Mouse (Mus musculus) bone marrow macrophage, adult 2 months (primary cell): Measurements from ENCODE around the gene Selplg. TPM values are rescaled to one million over a fixed set of nuclear protein-coding genes. Genes with fewer than 3 reads are reported as not detected.

Source experiments
- H3K27ac ChIP-seq: 2 replicates; pipeline ENCODE4 v1.5.1; 2012; ENCODE audit warnings: low read depth, low read length; ENCODE audit not compliant: insufficient read depth
- H3K4me1 ChIP-seq: 2 replicates; pipeline ENCODE4 v1.6.1; 2012; ENCODE audit warnings: low read length; ENCODE audit not compliant: control insufficient read depth, insufficient read depth
- H3K4me3 ChIP-seq: 2 replicates; pipeline ENCODE4 v1.5.1; 2012; ENCODE audit warnings: mild to moderate bottlenecking, low read length, moderate library complexity; ENCODE audit not compliant: insufficient read depth
- CTCF ChIP-seq: IDR thresholded peaks from 2 replicates; pipeline ENCODE4 v1.5.1; 2012; ENCODE audit warnings: low read depth, mild to moderate bottlenecking, low read length, moderate library complexity
- POLR2A ChIP-seq: IDR thresholded peaks from 2 replicates; pipeline ENCODE4 v1.6.1; 2012; ENCODE audit warnings: mild to moderate bottlenecking, low read depth, low read length, borderline replicate concordance
- polyA plus RNA-seq: library from polyadenylated mRNA; stranded (reverse); fragments of >200 nt; gene quantifications from 2 replicates; pipeline ENCODE4 v1.2.4, GENCODE M21; 2012; ENCODE audit not compliant: missing spikeins, insufficient read depth, insufficient read length

The Selplg gene
- polyA plus RNA-seq, 1 experiment, result 365 TPM

DNA sequence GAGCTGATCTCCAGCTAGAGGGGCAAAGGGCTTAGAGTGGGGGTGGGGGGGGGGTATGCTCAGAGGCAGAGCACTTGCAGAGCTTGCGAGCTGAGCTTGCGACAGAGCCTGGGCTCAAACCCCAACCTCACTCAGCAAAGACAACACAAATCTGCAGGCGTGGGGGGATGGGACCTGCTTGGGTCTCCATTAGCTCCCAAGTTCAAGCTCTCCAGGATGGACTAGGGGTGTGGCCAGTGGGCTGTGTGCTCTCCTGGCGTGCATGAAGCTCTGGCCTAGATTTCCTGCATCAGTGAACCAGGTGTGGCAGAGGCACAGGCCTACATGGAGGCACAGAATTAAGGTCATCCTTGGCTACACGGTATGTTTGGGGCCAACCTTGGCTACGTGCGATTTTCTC is 4.0 kb downstream of the Selplg start:
- no peak for TF ChIP-seq POLR2A
- TF ChIP-seq CTCF, result no peak
- Histone ChIP-seq H3K4me3 (peak overlapping the region; percentile 8; the same call in 1 of the 2 replicates), H3K4me1 (peaks cover 35% of the 10 kb centered on the region), H3K27ac (0 out of 2 replicates have a peak overlapping the region, but pooled peaks have one; percentile 1)

DNA sequence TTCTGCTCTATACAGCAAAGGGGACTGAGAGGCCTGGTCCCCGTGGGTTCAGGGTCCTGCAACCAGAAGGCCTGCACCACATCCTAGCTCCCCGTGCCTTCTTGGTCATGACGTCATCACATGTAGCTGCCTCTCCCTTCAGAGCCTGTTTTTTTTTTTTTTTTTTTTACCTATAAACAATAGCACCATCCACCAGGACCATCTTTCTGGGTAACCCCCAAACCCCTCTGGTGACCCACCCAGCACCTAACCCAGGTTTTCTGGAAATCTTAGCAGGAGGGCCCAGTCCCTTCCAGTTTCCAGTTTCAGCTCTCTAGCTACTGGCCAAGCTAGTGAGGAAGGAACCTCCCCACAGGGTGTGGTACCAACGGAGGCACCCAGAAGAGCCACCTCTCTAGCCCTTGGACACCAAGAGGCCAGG is 4.4 kb downstream of the Selplg start:
- no peak overlapping the region for H3K27ac ChIP-seq
- TF ChIP-seq POLR2A, result no peak
- H3K4me1 ChIP-seq, result peaks cover 35% of the 10 kb centered on the region
- H3K4me3 ChIP-seq, result peak overlapping the region; percentile 8; the same call in 1 of the 2 replicates

DNA sequence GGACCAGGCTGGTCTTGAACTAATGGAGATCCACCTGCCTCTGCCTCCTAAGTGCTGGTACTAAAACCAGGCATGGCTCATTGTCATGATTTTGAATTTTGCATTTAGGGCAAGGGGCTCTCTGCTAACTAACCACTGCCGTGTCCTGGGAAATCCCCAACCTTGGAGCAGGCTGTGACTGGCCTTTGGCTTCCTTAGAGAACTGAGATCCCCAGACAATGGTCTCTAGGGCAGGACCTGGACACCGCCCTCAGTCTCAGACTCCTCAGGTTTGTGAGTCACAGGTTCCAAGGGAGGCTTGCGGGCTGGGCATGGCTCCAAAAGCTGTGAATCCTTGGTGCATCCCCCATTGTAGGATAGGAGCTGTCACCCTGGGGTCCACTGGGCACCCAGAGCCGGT is 5.8 kb downstream of the Selplg start:
- no peak for TF ChIP-seq POLR2A
- no peak for TF ChIP-seq CTCF
- no peak overlapping the region for H3K4me3 ChIP-seq
- H3K27ac ChIP-seq, result no peak overlapping the region
- H3K4me1 ChIP-seq, result peaks cover 35% of the 10 kb centered on the region

DNA sequence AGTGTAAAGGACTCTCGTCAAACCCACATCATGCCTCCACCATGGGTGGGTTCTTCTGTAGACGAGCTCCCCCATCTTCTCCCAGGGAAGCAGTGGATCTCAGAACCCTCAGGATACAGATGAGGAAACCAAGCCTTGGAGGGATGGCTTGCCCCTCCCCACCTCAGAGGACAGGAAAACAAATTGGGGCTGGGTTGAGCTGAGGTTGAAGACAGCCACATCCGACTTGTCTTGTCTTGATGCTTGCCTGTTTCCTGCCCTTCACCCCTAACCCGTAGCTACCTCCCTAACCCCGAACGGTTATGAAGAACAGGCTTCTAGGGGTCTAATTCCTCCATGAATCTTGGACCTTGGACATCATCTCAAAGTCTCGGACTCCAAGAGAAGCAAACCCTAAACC is 6.9 kb downstream of the Selplg start:
- H3K4me1 ChIP-seq, result peaks cover 30% of the 10 kb centered on the region
- no peak overlapping the region for H3K27ac ChIP-seq
- H3K4me3 ChIP-seq, result no peak overlapping the region
- TF ChIP-seq CTCF (no peak), POLR2A (no peak)

DNA sequence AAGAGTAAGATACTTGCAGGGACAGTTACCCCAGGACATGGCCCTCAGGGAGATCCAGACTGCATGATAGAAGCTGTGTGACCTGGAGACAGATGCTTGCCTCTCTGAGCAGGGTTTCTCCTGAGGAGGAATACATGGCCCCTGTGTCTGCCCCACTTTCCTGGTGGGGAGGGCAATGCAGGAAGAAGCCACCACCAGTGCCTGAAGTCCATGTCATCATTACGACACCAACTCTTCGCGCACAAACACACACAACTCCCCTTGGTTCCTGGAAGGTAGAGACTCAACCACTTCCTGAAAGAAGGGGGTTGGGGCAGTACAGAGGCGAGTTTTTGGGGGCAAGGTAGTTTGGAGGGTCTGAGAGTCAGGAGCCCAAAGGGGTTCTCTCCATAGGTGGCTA is 8.2 kb downstream of the Selplg start:
- no peak overlapping the region for H3K27ac ChIP-seq
- no peak for TF ChIP-seq CTCF
- TF ChIP-seq POLR2A, result no peak
- H3K4me3 ChIP-seq, result no peak overlapping the region
- peaks cover 28% of the 10 kb centered on the region for H3K4me1 ChIP-seq

DNA sequence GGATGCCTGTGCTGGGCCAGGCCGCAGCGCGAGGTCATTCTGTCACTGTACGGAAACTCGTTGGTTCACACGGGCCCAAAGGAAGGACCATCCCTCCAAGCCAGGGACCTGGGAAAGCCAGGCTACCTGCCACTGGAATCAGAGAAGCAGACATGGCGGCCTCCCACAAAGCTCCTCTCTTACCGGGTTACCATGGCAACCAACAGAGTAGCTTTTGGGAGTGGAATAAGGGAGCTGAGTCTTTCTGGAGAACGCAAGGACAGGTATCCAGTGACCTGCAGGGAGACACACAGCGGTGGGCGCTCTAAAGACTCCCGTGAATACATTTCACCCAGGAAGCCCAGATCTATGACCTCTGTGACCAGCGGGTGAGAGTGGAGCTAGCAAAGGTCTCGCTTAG is 13.9 kb downstream of the Selplg start:
- no peak overlapping the region for H3K4me3 ChIP-seq
- no peak for TF ChIP-seq CTCF
- TF ChIP-seq POLR2A, result no peak
- peaks cover 3% of the 10 kb centered on the region; the same call in 1 of the 2 replicates for H3K4me1 ChIP-seq
- no peak overlapping the region for H3K27ac ChIP-seq

DNA sequence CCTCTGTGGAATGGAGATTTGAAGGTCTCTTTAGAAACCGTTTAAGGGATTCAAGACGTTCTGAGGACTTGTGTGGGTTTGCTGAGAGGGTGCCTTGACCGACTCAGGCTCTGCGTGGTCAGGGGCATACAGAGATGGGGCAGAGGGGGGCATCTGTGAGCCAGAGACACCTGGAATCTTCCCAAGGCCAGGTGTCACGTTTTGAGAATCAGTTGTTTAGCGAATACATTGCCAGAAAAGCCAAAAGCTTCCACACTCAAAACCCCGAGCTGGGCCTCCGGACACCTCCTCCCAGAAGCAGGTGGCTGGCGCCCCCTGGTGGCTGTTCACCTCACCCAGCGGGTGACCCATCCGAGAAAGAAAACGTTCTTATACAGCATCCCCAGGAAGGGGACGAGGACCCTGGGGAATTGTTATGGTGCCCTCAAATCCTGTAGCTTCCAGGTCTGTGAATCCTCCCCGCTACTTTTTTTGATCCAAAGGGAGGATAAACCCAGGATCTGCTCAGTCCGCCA is 16.7 kb downstream of the Selplg start:
- TF ChIP-seq POLR2A (no peak), CTCF (peak; percentile 98)
- peaks cover 5% of the 10 kb centered on the region; the same call in 1 of the 2 replicates for H3K4me1 ChIP-seq
- no peak overlapping the region for H3K4me3 ChIP-seq
- H3K27ac ChIP-seq, result no peak overlapping the region

DNA sequence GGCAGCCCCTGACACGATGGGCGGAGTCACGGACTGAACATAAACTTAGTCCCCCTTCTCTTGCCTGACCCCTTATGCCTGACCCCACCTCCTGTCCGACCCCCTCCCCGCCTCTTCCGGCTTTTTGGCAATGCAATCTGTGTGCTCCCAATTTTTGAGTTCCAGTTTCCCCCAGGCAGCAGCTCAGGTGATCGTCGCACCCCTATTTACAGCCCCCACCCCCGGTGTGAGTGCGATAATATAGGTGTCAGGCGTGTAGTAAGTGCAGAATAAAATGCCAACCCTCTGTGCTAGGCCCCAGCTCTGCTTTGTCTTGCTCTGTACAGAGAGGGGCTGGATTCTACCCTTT is 17.4 kb downstream of the Selplg start:
- Histone ChIP-seq H3K4me3 (no peak overlapping the region), H3K27ac (no peak overlapping the region), H3K4me1 (peaks cover 6% of the 10 kb centered on the region; the same call in 1 of the 2 replicates)
- TF ChIP-seq CTCF (no peak), POLR2A (no peak)

DNA sequence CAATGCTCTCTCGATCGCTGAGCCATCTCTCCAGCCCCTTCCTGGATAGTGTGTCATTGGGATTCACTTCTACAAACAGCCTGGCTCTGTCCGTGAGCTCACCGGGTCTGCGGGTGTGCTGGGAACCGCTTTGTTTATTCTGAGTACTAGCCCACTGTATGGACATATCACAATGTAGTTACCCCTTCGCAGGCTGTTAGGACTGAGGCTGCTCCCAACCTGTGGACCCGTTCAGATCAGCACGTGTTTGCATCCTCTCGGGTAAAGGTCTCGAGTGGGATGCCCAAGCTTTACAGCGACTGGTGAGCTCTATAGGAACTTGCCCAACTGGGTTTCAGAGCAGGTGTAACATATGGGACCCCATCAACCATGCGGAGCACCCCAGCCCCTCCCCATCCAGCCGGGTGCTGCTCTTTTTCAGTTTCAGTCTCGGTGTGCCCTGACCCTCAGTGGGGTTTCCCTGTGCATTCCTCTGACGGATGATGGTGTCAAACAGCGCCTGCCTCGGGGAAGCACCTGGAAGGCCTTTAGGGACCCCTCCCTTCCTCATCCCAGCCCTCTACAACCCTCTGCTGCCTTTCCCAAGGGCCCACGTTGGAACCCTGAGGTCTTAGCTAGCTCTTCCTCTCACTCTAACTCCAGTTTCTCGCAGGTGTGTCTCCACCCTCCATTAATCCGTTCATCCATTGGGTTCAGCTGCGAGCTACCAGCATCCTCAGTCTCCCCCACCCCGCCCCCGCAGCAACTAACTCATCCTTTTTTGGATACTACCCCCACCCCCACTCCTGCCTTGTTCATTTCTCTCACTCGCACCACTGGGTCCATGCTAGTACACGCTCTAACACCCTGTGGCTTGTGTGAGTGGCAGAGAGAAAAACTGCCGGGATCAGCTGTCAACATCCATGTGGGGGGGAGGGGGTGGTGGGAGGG is 18.1 kb downstream of the Selplg start:
- H3K4me1 ChIP-seq, result peaks cover 10% of the 10 kb centered on the region; the same call in 1 of the 2 replicates
- no peak overlapping the region for H3K4me3 ChIP-seq
- TF ChIP-seq POLR2A, result no peak
- H3K27ac ChIP-seq, result no peak overlapping the region

DNA sequence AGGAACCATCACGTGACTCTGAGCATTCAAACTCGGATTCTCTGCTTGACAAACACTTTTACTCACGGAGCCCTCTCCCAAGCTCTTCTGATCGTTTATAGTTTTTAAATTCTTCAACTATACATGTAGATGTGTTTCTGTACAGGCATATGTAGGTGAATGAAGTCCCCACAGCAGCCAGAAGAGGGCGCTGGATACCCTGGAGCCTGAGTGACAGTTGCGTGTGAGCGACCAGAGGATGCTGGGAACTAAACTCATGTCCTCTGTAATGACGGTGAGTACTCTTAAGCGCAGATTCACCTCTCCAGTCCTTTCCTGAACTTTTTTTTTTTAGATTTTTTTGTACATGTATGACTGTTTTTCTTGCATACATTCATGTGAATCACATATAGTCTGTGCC is 18.8 kb downstream of the Selplg start:
- no peak overlapping the region for H3K27ac ChIP-seq
- H3K4me3 ChIP-seq, result no peak overlapping the region
- TF ChIP-seq CTCF (no peak), POLR2A (no peak)
- H3K4me1 ChIP-seq, result peaks cover 10% of the 10 kb centered on the region; the same call in 1 of the 2 replicates
